Mouse (Mus musculus): ENCODE results near the gene Ankmy2.

GRCm38 (mm10) chr12:36177227-36177626 lies 20.3 kb downstream of the Ankmy2 start:
- no peak for TF ChIP-seq CTCF (IDR thresholded peaks at IDR 0.05)
- TF ChIP-seq EP300 (IDR thresholded peaks at IDR 0.05): no peak

Data from lung, postnatal 0 days (tissue).